Comparison of ENCODE assay signal across 8 mouse cellular contexts in genomic region chr13:114460306-114460892, GRCm38 (mm10). TPM values are rescaled to one million over a fixed set of nuclear protein-coding genes. Genes with fewer than 3 reads are reported as not detected.
A peak's percentile ranks its signal among the peaks of the same experiment; 100 is the strongest.
DNase-seq lines count a peak whose midpoint lies in the region; ATAC-seq lines count a peak whose summit lies in the region.

No protein-coding gene starts in this region.

- H3K36me3 ChIP-seq in kidney, embryonic 15.5 days, result no peaks in the 10 kb centered on the region

- no peak overlapping the region for H3K27ac ChIP-seq in kidney, embryonic 15.5 days

- H3K4me2 ChIP-seq in kidney, embryonic 15.5 days, result peak overlapping the region; percentile 99

- peak; percentile 19 for DNase-seq in thymus, postnatal 14 days
- no peak for DNase-seq in thymus, postnatal 36 days
- DNase-seq in cerebellum, postnatal 36 days, result peak; percentile 5 to 23
- DNase-seq in heart, adult 9 months (ENCODE audit: low spot score in 2 of 2), result peak; percentile 37 to 45
- DNase-seq in lung, postnatal 25 days (ENCODE audit: low spot score), result peak; percentile 50
- DNase-seq in skeletal muscle tissue, adult 2 months (ENCODE audit: low read depth, low spot score), result peak; percentile 42

- peaks cover 64% of the 10 kb centered on the region for H3K27me3 ChIP-seq in kidney, embryonic 15.5 days

- peak overlapping the region; percentile 59 for H3K4me3 ChIP-seq in kidney, embryonic 15.5 days (replicated peaks)

- H3K9me3 ChIP-seq in kidney, embryonic 15.5 days (replicated peaks), result no peaks in the 10 kb centered on the region

- ATAC-seq in kidney, embryonic 15.5 days (replicated peaks; ENCODE audit: low FRiP score), result peak; percentile 50
- no peak for ATAC-seq in erythroid progenitor cell, adult 5-6 weeks (replicated peaks; ENCODE audit: low FRiP score, poor library complexity, severe bottlenecking)

- H3K4me1 ChIP-seq in kidney, embryonic 15.5 days, result peaks cover 46% of the 10 kb centered on the region

- under 1% methylated on average over 29 of the region's 29 CpGs for WGBS in kidney, embryonic 15.5 days

- H3K9ac ChIP-seq in kidney, embryonic 15.5 days, result no peak overlapping the region

RNA-seq across cellular contexts. Expression of gene Fst, which starts 1.6 kb away (rescaled TPM):
- polyA plus RNA-seq in kidney, embryonic 15.5 days (2015; fragmentation: Nextera tagmentation; extraction: Ambion mirVana), result 4.3 and 7.3 TPM in 2 replicates
- not detected in 2 replicates for total RNA-seq in erythroid progenitor cell, adult 5-6 weeks (2015; ENCODE audit: low replicate concordance)
- not detected in 2 replicates for total RNA-seq in erythroid progenitor cell, adult 5-6 weeks (2017; ENCODE audit: low replicate concordance)

Comparison
In these comparisons a context has a peak if more than half of its experiments do, and no peak if none do; other contexts are left out.
1. DNase-seq: peak in thymus, postnatal 14 days (single experiment), cerebellum, postnatal 36 days (2 of 2), heart, adult 9 months (2 of 2), lung, postnatal 25 days (single experiment) and skeletal muscle tissue, adult 2 months (single experiment); none in thymus, postnatal 36 days (0 of 2).